Mouse (Mus musculus) kidney, postnatal 25 days (tissue): ENCODE results near the gene Gm5426.
A peak's percentile ranks its signal among the peaks of the same experiment; 100 is the strongest.
"Not testable (repeated sequence)": the region's sequence is repeated elsewhere in the genome, so short reads cannot be mapped to it uniquely, and the experiment has no call there.

Experiments used
- DNase-seq, 2 experiments: peaks; one replicate each; pipeline ENCODE4 v3.0.0; 2021; ENCODE audit warnings: mixed read lengths in 2 of 2

Gm5426 gene

GRCm38 (mm10) chr10:96139274-96139673 lies 2.9 kb downstream of the Gm5426 start:
- not testable (repeated sequence) for DNase-seq

DNA sequence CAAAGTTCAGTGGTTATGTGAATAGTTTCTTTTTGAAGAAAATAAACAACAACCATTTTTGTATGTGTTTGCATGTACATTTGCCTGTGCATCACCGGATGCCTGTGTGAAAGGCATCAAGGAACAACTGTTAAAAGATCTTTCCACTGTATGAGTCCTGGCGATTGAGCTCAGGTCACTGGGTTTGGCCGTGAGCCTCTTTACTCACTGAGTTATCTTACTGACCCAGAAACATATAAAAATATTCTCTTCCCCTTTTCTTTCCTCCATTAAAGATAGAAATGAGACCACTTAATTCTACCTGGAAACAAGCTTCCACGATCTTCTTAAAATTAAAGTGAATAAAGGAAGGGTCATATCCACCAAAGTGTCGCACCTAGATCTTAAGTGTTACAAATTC lies 10.2 kb downstream of the Gm5426 start:
- DNase-seq: no peak

DNA sequence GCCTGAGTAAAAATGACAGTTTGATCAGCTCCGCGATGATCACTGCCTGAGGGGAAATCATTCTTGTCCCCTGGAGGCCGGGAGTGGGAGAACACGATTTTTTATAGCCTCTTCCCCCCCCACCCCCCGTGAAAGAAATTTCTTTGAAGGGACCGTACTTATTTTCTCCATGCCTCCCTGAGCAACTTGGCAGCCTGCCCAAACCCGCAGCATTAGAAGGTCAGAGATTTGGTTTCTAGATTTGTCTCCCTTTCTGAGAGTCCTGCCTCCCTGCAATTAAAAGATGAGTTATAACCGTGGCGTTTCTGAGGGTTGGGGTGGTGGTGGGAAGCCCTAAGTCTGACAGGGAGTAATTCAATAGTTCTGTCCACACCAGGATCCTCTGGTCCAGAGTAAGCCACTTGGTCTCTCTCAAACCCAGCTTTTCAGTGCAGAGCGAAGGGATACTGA lies 11.9 kb downstream of the Gm5426 start:
- DNase-seq: peak; percentile 73 to 76

GRCm38 (mm10) chr10:96150401-96151116 lies 14.2 kb downstream of the Gm5426 start:
- no peak for DNase-seq

- DNase-seq: no peak
These were observed 16.9 kb downstream of the Gm5426 start for GRCm38 (mm10) chr10:96153315-96153714.

- no peak for DNase-seq
These were observed 26.7 kb downstream of the Gm5426 start for GRCm38 (mm10) chr10:96162975-96163706.

DNA sequence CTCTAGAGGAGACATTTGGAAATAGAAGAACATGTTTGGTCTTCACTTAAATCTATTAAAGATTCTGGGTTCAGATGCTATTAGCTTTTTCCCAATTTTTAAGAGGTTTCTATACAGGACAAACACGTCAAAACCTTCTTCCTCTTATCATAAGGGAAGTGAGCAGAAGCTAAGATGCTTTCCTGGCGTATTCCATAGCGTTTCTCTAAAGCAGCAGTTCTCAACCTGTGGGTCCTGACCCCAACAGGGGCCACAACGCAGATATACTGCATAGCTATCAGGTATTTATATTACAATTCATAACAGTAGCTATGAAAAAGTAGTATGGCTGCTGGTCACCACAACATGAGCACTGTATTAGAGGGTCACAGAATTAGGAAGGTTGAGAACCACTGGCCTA lies 27.4 kb downstream of the Gm5426 start:
- DNase-seq: no peak

GRCm38 (mm10) chr10:96165260-96165659 lies 28.9 kb downstream of the Gm5426 start:
- no peak for DNase-seq

- DNase-seq: no peak
These were observed 32.6 kb downstream of the Gm5426 start for GRCm38 (mm10) chr10:96168998-96169397.

- DNase-seq: no peak
These were observed 35.1 kb downstream of the Gm5426 start for GRCm38 (mm10) chr10:96171546-96171945.

GRCm38 (mm10) chr10:96172964-96173363 lies 36.6 kb downstream of the Gm5426 start:
- DNase-seq: no peak

- no peak for DNase-seq
These were observed 37.4 kb downstream of the Gm5426 start for GRCm38 (mm10) chr10:96173771-96174170.

- DNase-seq: no peak
These were observed 40.5 kb downstream of the Gm5426 start for GRCm38 (mm10) chr10:96176916-96177315.

DNA sequence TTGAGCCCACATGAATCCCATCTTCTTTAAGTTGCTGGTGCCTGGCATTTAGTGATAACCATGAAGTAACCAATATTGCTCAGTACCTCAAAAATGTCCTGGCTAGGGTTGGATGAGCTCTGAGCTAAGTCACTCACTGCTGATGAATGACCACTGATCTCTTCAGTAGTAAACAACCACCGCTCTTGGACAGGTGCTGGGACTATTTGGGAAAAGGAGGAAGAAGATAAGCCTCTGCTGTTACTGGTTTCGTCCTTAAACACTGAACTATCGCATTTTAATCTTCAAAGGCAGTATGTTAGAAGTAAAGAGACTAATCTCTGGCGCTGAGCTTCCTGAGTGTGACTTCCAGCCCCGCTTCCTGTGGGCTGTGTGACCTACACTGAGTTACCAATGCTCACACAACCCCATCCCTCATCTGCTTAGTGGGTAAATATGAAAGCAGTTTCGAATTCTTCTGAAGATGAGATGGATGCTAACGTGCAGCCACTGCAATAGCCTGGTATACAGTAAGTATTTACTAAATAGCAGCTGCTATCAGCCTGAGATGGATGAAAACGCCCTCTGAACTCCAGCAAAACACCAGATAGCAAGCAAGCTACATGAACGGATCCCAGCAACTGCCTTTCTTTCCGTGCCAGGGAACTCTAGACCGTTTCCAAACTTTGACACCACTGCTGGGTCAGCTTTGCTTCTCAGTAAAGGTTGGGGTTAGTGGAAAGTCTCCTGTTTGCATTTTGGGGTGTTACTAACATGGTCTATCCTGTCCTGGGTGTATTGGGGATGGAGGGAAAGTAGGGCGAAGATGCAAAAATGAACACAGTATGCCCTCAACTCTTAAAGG lies 44.4 kb downstream of the Gm5426 start:
- no peak for DNase-seq

GRCm38 (mm10) chr10:96181398-96181790 lies 45.0 kb downstream of the Gm5426 start:
- DNase-seq: no peak

GRCm38 (mm10) chr10:96181883-96182628 lies 45.7 kb downstream of the Gm5426 start:
- no peak for DNase-seq

DNA sequence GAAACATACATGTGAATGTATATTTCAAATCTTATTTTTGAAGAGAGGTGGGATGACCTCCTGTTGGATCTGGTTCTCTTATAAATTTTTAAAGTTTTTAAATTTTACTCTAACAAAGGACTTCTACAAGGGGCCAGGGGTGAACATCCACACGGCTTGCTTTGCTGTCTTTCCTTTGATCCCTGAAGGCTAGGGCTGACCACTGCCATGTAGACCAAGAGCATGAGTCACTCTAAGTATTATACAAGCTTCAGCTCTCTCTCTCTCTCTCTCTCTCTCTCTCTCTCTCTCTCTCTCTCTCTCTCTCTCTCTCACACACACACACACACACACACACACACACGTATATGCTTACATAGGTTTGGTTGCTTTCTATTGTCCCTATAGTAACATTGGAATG lies 48.6 kb downstream of the Gm5426 start:
- no peak for DNase-seq

DNA sequence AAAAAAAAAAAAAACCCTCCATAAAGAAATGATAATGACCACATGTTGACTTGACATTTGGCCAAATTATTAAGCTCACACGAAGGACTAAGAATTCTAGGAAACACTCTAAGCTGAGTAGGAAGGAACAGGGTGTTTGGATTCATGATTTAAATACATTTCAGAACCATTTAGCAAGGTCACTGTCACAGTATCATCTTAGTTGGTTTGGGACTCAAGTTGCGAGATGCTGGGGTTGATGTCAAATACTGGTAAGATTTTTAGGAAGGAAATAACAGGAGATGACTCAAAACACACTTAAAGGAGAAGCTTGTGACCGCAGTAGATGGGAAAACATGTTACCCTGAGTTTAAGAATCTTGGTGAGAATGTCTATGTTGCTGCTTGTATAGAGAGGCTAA lies 49.2 kb downstream of the Gm5426 start:
- no peak for DNase-seq
